Mouse (Mus musculus) liver, embryonic 15.5 days (tissue): ENCODE results near the gene Rplp1. TPM values are rescaled to one million over a fixed set of nuclear protein-coding genes. Genes with fewer than 3 reads are reported as not detected.
A peak's percentile ranks its signal among the peaks of the same experiment; 100 is the strongest.

Experiments used
- ATAC-seq: fragments of 200-750 bp; cut with Nextera tagmentation; 2 replicates; pipeline ENCODE4 v1.8.0; 2017; ENCODE audit warnings: moderate number of reproducible peaks, mild to moderate bottlenecking, moderate library complexity; ENCODE audit not compliant: insufficient read depth
- H3K27ac ChIP-seq: fragments of 300-500 bp; sonication (generic); replicated peaks from 2 replicates; pipeline ENCODE4 v1.5.1; 2015; ENCODE audit warnings: mild to moderate bottlenecking, inconsistent platforms
- H3K27me3 ChIP-seq: fragments of 300-500 bp; sonication (generic); 2 replicates; pipeline ENCODE4 v1.6.1; 2015; ENCODE audit warnings: mild to moderate bottlenecking, inconsistent platforms
- H3K36me3 ChIP-seq: fragments of 300-500 bp; sonication (generic); replicated peaks from 2 replicates; pipeline ENCODE4 v1.6.1; 2015; ENCODE audit warnings: moderate library complexity, mild to moderate bottlenecking, inconsistent platforms
- H3K4me1 ChIP-seq: fragments of 300-500 bp; sonication (generic); replicated peaks from 2 replicates; pipeline ENCODE4 v1.6.1; 2015; ENCODE audit warnings: inconsistent platforms
- H3K4me2 ChIP-seq: fragments of 300-500 bp; sonication (generic); 2 replicates; pipeline ENCODE4 v1.6.1; 2015; ENCODE audit warnings: moderate library complexity, mild to moderate bottlenecking, inconsistent platforms
- H3K4me3 ChIP-seq: fragments of 300-500 bp; sonication (generic); replicated peaks from 2 replicates; pipeline ENCODE4 v1.5.1; 2015; ENCODE audit warnings: mild to moderate bottlenecking, inconsistent platforms
- H3K9ac ChIP-seq: fragments of 300-500 bp; sonication (generic); 2 replicates; pipeline ENCODE4 v1.6.1; 2015; ENCODE audit warnings: moderate library complexity, mild to moderate bottlenecking, inconsistent platforms
- H3K9me3 ChIP-seq: fragments of 300-500 bp; sonication (generic); replicated peaks from 2 replicates; pipeline ENCODE4 v1.6.1; 2016; ENCODE audit warnings: inconsistent platforms
- WGBS: fragments of 180-500 bp; shearing (Covaris S2); methylation state at CpG from one replicate; pipeline ENCODE4 v1.1.7; 2015; ENCODE audit warnings: mixed read lengths; ENCODE audit not compliant: insufficient replicate concordance; 5-methylcytosine and 5-hydroxymethylcytosine counted together
- polyA plus RNA-seq: library from polyadenylated mRNA; unstranded; fragments of >200 nt; fragmentation: Nextera tagmentation; extraction: Ambion mirVana; gene quantifications from 2 replicates; pipeline ENCODE4 v1.2.1, GENCODE M21; 2015

Rplp1 gene
- 831 and 882 TPM in 2 replicates for polyA plus RNA-seq

GRCm38 (mm10) chr9:61914203-61914916, at the start of gene Rplp1:
TSS of gene Rplp1 (minus strand) at chr9:61914542.
- Histone ChIP-seq H3K4me1 (peaks cover 54% of the 10 kb centered on the region), H3K9ac (peak within 1 kb of the TSS; percentile 76), H3K27ac (peak within 1 kb of the TSS; percentile 96), H3K9me3 (no peaks in the 10 kb centered on the region), H3K27me3 (no peaks in the 10 kb centered on the region), H3K4me2 (peak within 1 kb of the TSS; percentile 93), H3K36me3 (peaks cover 60% of the 10 kb centered on the region), H3K4me3 (peak within 1 kb of the TSS; percentile 84)
- WGBS: under 1% methylated on average over 70 of the region's 70 CpGs
- peak; percentile 91 for ATAC-seq

- Histone ChIP-seq H3K4me3 (no peak overlapping the region), H3K9me3 (no peaks in the 10 kb centered on the region), H3K27ac (no peak overlapping the region), H3K9ac (no peak overlapping the region), H3K36me3 (no peaks in the 10 kb centered on the region), H3K27me3 (no peaks in the 10 kb centered on the region), H3K4me1 (peaks cover 33% of the 10 kb centered on the region), H3K4me2 (no peak overlapping the region)
- 27% methylated on average over 6 of the region's 6 CpGs for WGBS
- peak; percentile 32; the same call in 1 of the 2 replicates for ATAC-seq
Observed at GRCm38 (mm10) chr9:61963356-61963755, 49.0 kb upstream of the Rplp1 start.

- peaks cover 33% of the 10 kb centered on the region for H3K4me1 ChIP-seq
- no peaks in the 10 kb centered on the region for H3K36me3 ChIP-seq
- no peak overlapping the region for H3K9ac ChIP-seq
- no peaks in the 10 kb centered on the region for H3K27me3 ChIP-seq
- no peak overlapping the region for H3K27ac ChIP-seq
- WGBS: 63% methylated on average over 4 of the region's 4 CpGs
- H3K4me2 ChIP-seq: no peak overlapping the region
- ATAC-seq: no peak
- no peaks in the 10 kb centered on the region for H3K9me3 ChIP-seq
- no peak overlapping the region for H3K4me3 ChIP-seq
Observed at GRCm38 (mm10) chr9:61961181-61961580, 46.8 kb upstream of the Rplp1 start.

GRCm38 (mm10) chr9:61960753-61961152, 46.4 kb upstream of the Rplp1 start:
- no peak overlapping the region for H3K4me3 ChIP-seq
- H3K9me3 ChIP-seq: no peaks in the 10 kb centered on the region
- H3K27ac ChIP-seq: no peak overlapping the region
- no peaks in the 10 kb centered on the region for H3K36me3 ChIP-seq
- no peak overlapping the region for H3K4me2 ChIP-seq
- no peaks in the 10 kb centered on the region for H3K27me3 ChIP-seq
- no peak overlapping the region for H3K9ac ChIP-seq
- peaks cover 33% of the 10 kb centered on the region for H3K4me1 ChIP-seq
- peak; percentile 40; the same call in 1 of the 2 replicates for ATAC-seq
- WGBS: 25% methylated on average over 5 of the region's 5 CpGs

- Histone ChIP-seq H3K27ac (no peak overlapping the region), H3K4me2 (no peak overlapping the region), H3K9me3 (no peaks in the 10 kb centered on the region), H3K27me3 (no peaks in the 10 kb centered on the region), H3K36me3 (no peaks in the 10 kb centered on the region), H3K4me3 (no peak overlapping the region), H3K4me1 (peaks cover 33% of the 10 kb centered on the region), H3K9ac (no peak overlapping the region)
- ATAC-seq: no peak
- 59% methylated on average over 1 of the region's 1 CpGs for WGBS
Observed at GRCm38 (mm10) chr9:61959921-61960569, 45.7 kb upstream of the Rplp1 start.

GRCm38 (mm10) chr9:61954707-61955106, 40.4 kb upstream of the Rplp1 start:
- no peak overlapping the region for H3K4me3 ChIP-seq
- peaks cover 6% of the 10 kb centered on the region; the same call in 1 of the 2 replicates for H3K4me1 ChIP-seq
- H3K9ac ChIP-seq: no peak overlapping the region
- no peak overlapping the region for H3K27ac ChIP-seq
- H3K27me3 ChIP-seq: no peaks in the 10 kb centered on the region
- H3K36me3 ChIP-seq: no peaks in the 10 kb centered on the region
- no peaks in the 10 kb centered on the region for H3K9me3 ChIP-seq
- no peak overlapping the region for H3K4me2 ChIP-seq
- no peak for ATAC-seq

GRCm38 (mm10) chr9:61952241-61952640, 37.9 kb upstream of the Rplp1 start:
- H3K27ac ChIP-seq: no peak overlapping the region
- H3K27me3 ChIP-seq: peaks cover 5% of the 10 kb centered on the region; the same call in 1 of the 2 replicates
- no peak overlapping the region for H3K4me3 ChIP-seq
- H3K9me3 ChIP-seq: no peaks in the 10 kb centered on the region
- no peak for ATAC-seq
- peaks cover 15% of the 10 kb centered on the region for H3K4me1 ChIP-seq
- H3K9ac ChIP-seq: no peak overlapping the region
- no peak overlapping the region for H3K4me2 ChIP-seq
- no peaks in the 10 kb centered on the region for H3K36me3 ChIP-seq
- WGBS: 58% methylated on average over 7 of the region's 7 CpGs

GRCm38 (mm10) chr9:61947402-61948346, 33.3 kb upstream of the Rplp1 start:
- Histone ChIP-seq H3K4me1 (peaks cover 38% of the 10 kb centered on the region), H3K9me3 (no peaks in the 10 kb centered on the region), H3K27me3 (peaks cover 5% of the 10 kb centered on the region; the same call in 1 of the 2 replicates), H3K4me2 (peak overlapping the region; percentile 80), H3K36me3 (peaks cover 22% of the 10 kb centered on the region), H3K4me3 (peak overlapping the region; percentile 99), H3K27ac (no peak overlapping the region), H3K9ac (peak overlapping the region; percentile 37; the same call in 1 of the 2 replicates)
- peak; percentile 36; the same call in 1 of the 2 replicates for ATAC-seq
- 10% methylated on average over 24 of the region's 24 CpGs for WGBS

GRCm38 (mm10) chr9:61946623-61947401, 32.5 kb upstream of the Rplp1 start, which contains the start of gene Kif23:
TSS of gene Kif23 (minus strand) at chr9:61946774.
- Histone ChIP-seq H3K27ac (peak within 1 kb of the TSS; percentile 89), H3K27me3 (peaks cover 5% of the 10 kb centered on the region; the same call in 1 of the 2 replicates), H3K4me1 (peaks cover 43% of the 10 kb centered on the region), H3K9ac (peak within 1 kb of the TSS; percentile 96), H3K4me2 (peak within 1 kb of the TSS; percentile 80), H3K36me3 (peaks cover 31% of the 10 kb centered on the region), H3K9me3 (no peaks in the 10 kb centered on the region), H3K4me3 (peak within 1 kb of the TSS; percentile 99)
- WGBS: under 1% methylated on average over 44 of the region's 44 CpGs
- ATAC-seq: peak; percentile 92

GRCm38 (mm10) chr9:61945973-61946611, 31.8 kb upstream of the Rplp1 start:
- Histone ChIP-seq H3K9ac (peak overlapping the region; percentile 96), H3K4me3 (peak overlapping the region; percentile 99), H3K9me3 (no peaks in the 10 kb centered on the region), H3K27me3 (peaks cover 5% of the 10 kb centered on the region; the same call in 1 of the 2 replicates), H3K36me3 (peaks cover 38% of the 10 kb centered on the region), H3K4me2 (peak overlapping the region; percentile 80), H3K4me1 (peaks cover 49% of the 10 kb centered on the region), H3K27ac (peak overlapping the region; percentile 89)
- WGBS: under 1% methylated on average over 38 of the region's 38 CpGs
- peak; percentile 79 for ATAC-seq
